Mouse (Mus musculus) thymus, adult 2 months (tissue): ENCODE results near the gene Taf1d.

ENCODE experiments used
- CTCF ChIP-seq: fragments of 200-500 bp; IDR thresholded peaks from 2 replicates; pipeline ENCODE4 v1.5.1; 2012; ENCODE audit warnings: mild to moderate bottlenecking, control low read depth, low read length, moderate library complexity, borderline replicate concordance; ENCODE audit not compliant: control insufficient read depth, poor library complexity, insufficient read depth; ENCODE audit errors: extremely low read depth
- POLR2A ChIP-seq: fragments of 200-500 bp; IDR thresholded peaks from 2 replicates; pipeline ENCODE4 v1.6.1; 2012; ENCODE audit warnings: mild to moderate bottlenecking, low read length, control low read depth, moderate library complexity; ENCODE audit not compliant: control insufficient read depth, poor library complexity, insufficient read depth; ENCODE audit errors: extremely low read depth

GRCm38 (mm10) chr9:15312054-15312735, 6.2 kb downstream of the Taf1d start:
- TF ChIP-seq CTCF (no peak), POLR2A (no peak)
